ENCODE assay signal across 10 mouse cellular contexts in genomic region chr8:119984085-119984484, GRCm38 (mm10). TPM values are rescaled to one million over a fixed set of nuclear protein-coding genes. Genes with fewer than 3 reads are reported as not detected.
DNase-seq lines count a peak whose midpoint lies in the region; ATAC-seq and TF ChIP-seq lines count a peak whose summit lies in the region.
"Had no signal": no experiment of that assay in that cellular context is flagged by ENCODE, and none has a peak within 500 bp of the region (broad histone marks: within the 10 kb centered on the region; RNA-seq: fewer than 3 reads in every experiment).

No protein-coding gene starts in this region.

- H3K9ac ChIP-seq in heart, adult 2 months (ENCODE audit: low read depth, low read length): no peak overlapping the region
- H3K9ac ChIP-seq in liver, embryonic 14.5 days (replicated peaks): no peak overlapping the region
- no peak overlapping the region for H3K9ac ChIP-seq in forebrain, embryonic 12.5 days
- H3K9ac ChIP-seq: neural tube, embryonic 13.5 days had no signal

- no peak overlapping the region for H3K4me2 ChIP-seq in liver, embryonic 14.5 days (ENCODE audit: low read depth)
- H3K4me2 ChIP-seq in forebrain, embryonic 12.5 days: no peak overlapping the region
- H3K4me2 ChIP-seq: neural tube, embryonic 13.5 days had no signal

- H3K9me3 ChIP-seq in liver, embryonic 14.5 days (ENCODE audit: control insufficient read depth, low read length): no peaks in the 10 kb centered on the region
- H3K9me3 ChIP-seq in forebrain, embryonic 12.5 days: no peaks in the 10 kb centered on the region
- H3K9me3 ChIP-seq: neural tube, embryonic 13.5 days had no signal

- intact Hi-C loops in heart, adult 2 months (cut with DNase I): no loop called here

- no peaks in the 10 kb centered on the region for H3K27me3 ChIP-seq in heart, adult 2 months (ENCODE audit: control insufficient read depth, insufficient read depth, low read length)
- no peaks in the 10 kb centered on the region for H3K27me3 ChIP-seq in testis, adult 2 months (ENCODE audit: control insufficient read depth, insufficient read depth, low read length)
- H3K27me3 ChIP-seq in liver, embryonic 14.5 days (ENCODE audit: control insufficient read depth, insufficient read depth, low read length): no peaks in the 10 kb centered on the region
- no peaks in the 10 kb centered on the region for H3K27me3 ChIP-seq in forebrain, embryonic 12.5 days
- H3K27me3 ChIP-seq: neural tube, embryonic 13.5 days had no signal

- no peak for ATAC-seq in liver, embryonic 14.5 days (ENCODE audit: insufficient read depth)
- no peak for ATAC-seq in forebrain, embryonic 12.5 days (ENCODE audit: low FRiP score)

- no peak for TF ChIP-seq EP300 in heart, adult 2 months (IDR thresholded peaks at IDR 0.05; ENCODE audit: insufficient read depth, low read depth, low read length)
- TF ChIP-seq EP300 in liver, embryonic 14.5 days (IDR thresholded peaks at IDR 0.05; ENCODE audit: low read depth): no peak

- no peak overlapping the region for H3K4me3 ChIP-seq in heart, adult 2 months
- no peak overlapping the region for H3K4me3 ChIP-seq in testis, adult 2 months (ENCODE audit: control insufficient read depth, low read depth, low read length)
- H3K4me3 ChIP-seq in liver, embryonic 14.5 days (ENCODE audit: insufficient read depth in 1 of 2, low read depth in 2 of 2, low read length in 2 of 2): no peak overlapping the region
- no peak overlapping the region for H3K4me3 ChIP-seq in forebrain, embryonic 12.5 days (replicated peaks)
- H3K4me3 ChIP-seq: neural tube, embryonic 13.5 days had no signal

- H3K27ac ChIP-seq in heart, adult 2 months: no peak overlapping the region
- no peak overlapping the region for H3K27ac ChIP-seq in testis, adult 2 months (ENCODE audit: control insufficient read depth, insufficient read depth, low read depth, low read length)
- H3K27ac ChIP-seq in liver, embryonic 14.5 days: no peak overlapping the region
- no peak overlapping the region for H3K27ac ChIP-seq in forebrain, embryonic 12.5 days
- H3K27ac ChIP-seq: macrophage; neural tube, embryonic 13.5 days had no signal

- TF ChIP-seq CTCF in heart, adult 2 months (IDR thresholded peaks at IDR 0.05): peak; percentile 66
- peak; percentile 36; the same call in 1 of the 2 replicates for TF ChIP-seq CTCF in testis, adult 2 months (IDR thresholded peaks at IDR 0.05; ENCODE audit: control insufficient read depth, insufficient read depth, insufficient replicate concordance, low read depth, low read length)
- TF ChIP-seq CTCF in liver, embryonic 14.5 days (IDR thresholded peaks at IDR 0.05; ENCODE audit: low read depth): peak; percentile 71

- TF ChIP-seq POLR2A in heart, adult 2 months (IDR thresholded peaks at IDR 0.05; ENCODE audit: insufficient read depth, low read depth, low read length): no peak
- TF ChIP-seq POLR2A in testis, adult 2 months (IDR thresholded peaks at IDR 0.05; ENCODE audit: control insufficient read depth, low read depth, low read length): no peak

- H3K36me3 ChIP-seq in heart, adult 2 months (ENCODE audit: control insufficient read depth, insufficient read depth, low read length): no peaks in the 10 kb centered on the region
- no peaks in the 10 kb centered on the region for H3K36me3 ChIP-seq in testis, adult 2 months (ENCODE audit: control insufficient read depth, insufficient read depth, low read length)
- H3K36me3 ChIP-seq in liver, embryonic 14.5 days (replicated peaks; ENCODE audit: control insufficient read depth, insufficient read depth, low read depth): no peaks in the 10 kb centered on the region
- no peaks in the 10 kb centered on the region for H3K36me3 ChIP-seq in forebrain, embryonic 12.5 days (replicated peaks)
- H3K36me3 ChIP-seq: neural tube, embryonic 13.5 days had no signal

- no peak for DNase-seq in heart, adult 2 months
- no peak for DNase-seq in heart, adult 8-10 months (ENCODE audit: low spot score)
- DNase-seq in testis, postnatal 10 days (ENCODE audit: low spot score): no peak
- no peak for DNase-seq in liver, embryonic 14.5 days (ENCODE audit: low read depth in 3 of 3, low spot score in 3 of 3)
- no peak for DNase-seq in urinary bladder, postnatal 25 days (ENCODE audit: low spot score)
- no peak for DNase-seq in layer of hippocampus, postnatal 14 days (ENCODE audit: low spot score in 2 of 2)

- H3K79me2 ChIP-seq in heart, adult 2 months (replicated peaks; ENCODE audit: control insufficient read depth, insufficient read depth, low read length): no peaks in the 10 kb centered on the region

- peaks cover 4% of the 10 kb centered on the region; the same call in 1 of the 2 replicates for H3K4me1 ChIP-seq in heart, adult 2 months (ENCODE audit: control insufficient read depth, insufficient read depth, low read length)
- H3K4me1 ChIP-seq in testis, adult 2 months (ENCODE audit: control insufficient read depth, insufficient read depth, low read length): no peaks in the 10 kb centered on the region; the same call in 1 of the 2 replicates
- H3K4me1 ChIP-seq in liver, embryonic 14.5 days (replicated peaks; ENCODE audit: control insufficient read depth in 2 of 2, insufficient read depth in 2 of 2, low read length in 1 of 2): no peaks in the 10 kb centered on the region
- no peaks in the 10 kb centered on the region for H3K4me1 ChIP-seq in forebrain, embryonic 12.5 days
- H3K4me1 ChIP-seq: neural tube, embryonic 13.5 days had no signal

RNA-seq across cellular contexts. Expression of gene Crispld2, which starts 8.2 kb away (rescaled TPM):
- 10 to 100 TPM; 24.3 to 29.9 TPM for total RNA-seq in heart, adult 2 months (2021)
- polyA plus RNA-seq in heart, adult 2 months (2012; rRNA removed): 30.3 and 47.5 TPM in 2 replicates
- 10 to 100 TPM; 20.9 to 28.7 (median 27.4) TPM for total RNA-seq in heart, adult 8-10 months (2022)
- polyA plus RNA-seq in testis, adult 2 months (2012; rRNA removed): 5.0 and 6.2 TPM in 2 replicates
- polyA plus RNA-seq in liver, embryonic 14.5 days (2012; rRNA removed): 0.25 and 0.47 TPM in 2 replicates
- 0.27 and 0.30 TPM in 2 replicates for polyA plus RNA-seq in liver, embryonic 14.5 days (2014; fragmentation: Nextera tagmentation; extraction: Ambion mirVana)
- 2.3 TPM in 2 replicates for polyA plus RNA-seq in forebrain, embryonic 12.5 days (2016; fragmentation: Nextera tagmentation; extraction: Ambion mirVana)
- 1 to 10 TPM; 1.6 to 2.1 TPM for total RNA-seq in layer of hippocampus, postnatal 14 days (2021)
